Mouse (Mus musculus): Measurements from ENCODE around the gene Nipa1.
A peak's percentile ranks its signal among the peaks of the same experiment; 100 is the strongest.
"Not testable (repeated sequence)": the region's sequence is repeated elsewhere in the genome, so short reads cannot be mapped to it uniquely, and the experiment has no call there.

The Nipa1 gene

DNA sequence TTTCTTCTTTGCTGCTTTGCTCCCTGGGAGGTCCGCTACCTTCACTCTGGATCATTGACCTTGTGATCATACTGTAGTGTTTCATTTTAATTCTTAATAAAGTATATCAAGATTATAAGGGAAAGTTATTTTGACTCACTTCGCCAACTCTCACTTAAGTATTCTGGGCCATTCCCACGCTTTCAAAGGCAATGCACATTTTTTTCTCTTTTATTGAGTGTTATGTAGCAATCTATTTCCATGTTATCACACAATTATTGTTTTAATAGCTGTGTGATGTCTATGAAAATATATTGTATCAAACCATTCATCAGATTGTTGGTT lies at the start of gene Nipa1:
Nipa1 (minus strand) TSS at position 25 of the 324 bp plus-strand sequence.
- no peak for DNase-seq

DNA sequence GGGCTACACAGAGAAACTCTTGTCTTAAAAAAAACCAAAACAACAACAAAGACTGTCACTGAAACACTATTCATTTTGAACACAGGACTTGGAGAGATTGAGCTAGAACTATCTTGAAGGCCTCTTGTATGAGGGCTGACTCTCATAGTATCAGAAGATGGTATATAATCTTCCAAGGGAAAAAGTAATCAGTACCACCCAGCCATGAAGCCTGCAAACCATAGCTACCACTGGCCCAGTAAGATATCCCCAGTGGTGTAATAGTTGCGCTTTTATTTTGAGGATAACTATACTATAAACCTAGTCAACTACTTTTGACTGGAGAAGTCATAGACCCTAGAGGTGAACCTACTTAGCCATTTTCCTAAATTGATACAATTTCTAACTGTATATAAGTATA lies 46.9 kb upstream of the Nipa1 start:
- DNase-seq = no peak

DNA sequence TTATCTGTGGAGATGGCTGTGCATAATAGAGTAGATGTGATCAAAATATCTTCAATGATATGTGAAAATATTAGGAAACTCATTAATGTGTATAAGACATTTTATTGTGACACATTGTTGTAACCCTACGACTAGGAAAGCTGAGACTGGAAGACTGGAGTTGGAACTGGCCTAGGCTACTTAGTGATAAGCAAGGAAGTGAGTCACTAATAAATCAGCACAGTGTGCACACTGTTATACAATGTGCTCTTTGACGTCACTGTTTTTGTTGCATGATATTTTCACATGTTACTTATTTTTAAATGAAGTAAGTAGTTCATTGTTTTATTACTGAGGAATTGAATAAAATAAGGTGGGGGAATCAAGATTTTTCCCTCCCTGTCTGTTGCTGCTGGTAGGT lies 46.4 kb upstream of the Nipa1 start:
- no peak for DNase-seq

DNA sequence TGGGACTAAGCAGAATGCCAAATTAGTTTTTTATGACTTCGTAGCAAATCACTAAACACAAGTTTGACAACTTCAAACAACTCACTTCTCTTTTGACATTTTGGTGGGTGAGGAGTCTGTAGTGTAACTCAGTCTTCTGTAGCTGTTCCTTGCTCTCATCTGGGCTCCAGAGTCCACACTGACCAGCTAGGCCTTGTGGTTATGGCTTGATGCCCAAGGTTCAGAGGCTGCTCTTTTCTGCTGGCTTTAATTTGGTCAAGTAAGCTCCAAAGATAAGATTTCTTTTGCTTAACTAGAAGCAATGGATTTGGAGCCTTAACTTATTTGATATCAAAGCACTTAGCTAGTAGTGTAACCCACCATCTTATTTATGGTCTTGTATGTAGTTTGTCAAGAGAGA lies 45.1 kb upstream of the Nipa1 start:
- no peak for DNase-seq

DNA sequence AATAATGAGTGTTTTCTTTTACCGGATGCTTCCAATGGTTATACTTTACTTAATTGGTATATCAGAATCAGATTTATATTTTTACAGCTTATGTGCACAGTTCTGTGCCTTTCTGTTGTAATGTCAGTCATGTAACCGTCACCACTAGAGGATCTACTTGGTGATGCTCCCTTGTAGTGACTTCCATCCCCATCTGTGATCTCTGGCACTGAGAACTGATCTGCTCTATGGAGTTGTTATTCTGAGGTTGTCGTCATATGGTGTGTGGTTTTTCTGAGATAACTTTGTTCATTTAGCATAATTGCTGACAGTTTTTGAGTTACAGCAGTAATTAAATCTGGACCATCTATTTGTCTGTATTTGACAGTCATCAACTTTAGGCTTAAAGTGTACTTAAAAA lies 35.6 kb upstream of the Nipa1 start:
- DNase-seq = no peak

DNA sequence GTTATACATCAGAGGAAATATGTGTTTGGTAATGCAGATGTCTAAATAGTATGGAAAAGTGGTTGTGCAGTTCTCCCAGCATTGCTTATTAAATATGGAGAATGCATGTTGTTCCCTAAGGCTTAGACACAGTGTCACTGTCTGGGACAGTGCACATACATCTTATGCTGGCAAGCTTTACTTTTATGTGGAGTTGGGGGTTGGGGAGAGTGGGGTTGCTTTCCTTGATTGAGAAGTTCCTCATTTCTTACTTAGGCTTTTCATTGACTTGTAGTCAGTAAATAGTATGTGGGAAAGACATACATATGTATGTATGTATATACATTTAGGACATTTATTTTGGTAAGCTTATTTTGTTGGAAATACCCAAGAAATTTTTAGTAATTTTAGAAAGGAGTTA lies 33.2 kb upstream of the Nipa1 start:
- no peak for DNase-seq

DNA sequence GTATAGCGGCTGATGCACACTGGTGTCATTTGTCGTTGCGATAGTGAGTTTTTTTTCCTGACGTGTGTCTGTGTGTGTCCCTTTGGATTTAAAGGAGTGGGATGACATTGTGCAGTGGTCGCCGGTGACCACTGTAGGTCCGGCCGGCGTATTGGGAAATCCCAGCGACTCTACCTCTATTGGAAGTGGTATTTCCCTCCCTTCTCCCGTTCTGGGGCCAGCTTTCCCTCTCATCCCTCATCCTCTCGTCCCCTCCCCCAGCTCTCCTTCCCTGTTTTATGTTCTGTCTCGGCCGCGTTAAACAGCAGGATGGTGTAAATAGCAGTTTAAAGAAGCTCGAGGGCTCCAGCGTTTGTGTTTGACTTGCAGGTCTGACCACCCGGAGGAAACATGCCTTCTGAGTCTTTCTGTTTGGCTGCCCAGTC lies 30.7 kb upstream of the Nipa1 start:
- peak; percentile 41 for DNase-seq

DNA sequence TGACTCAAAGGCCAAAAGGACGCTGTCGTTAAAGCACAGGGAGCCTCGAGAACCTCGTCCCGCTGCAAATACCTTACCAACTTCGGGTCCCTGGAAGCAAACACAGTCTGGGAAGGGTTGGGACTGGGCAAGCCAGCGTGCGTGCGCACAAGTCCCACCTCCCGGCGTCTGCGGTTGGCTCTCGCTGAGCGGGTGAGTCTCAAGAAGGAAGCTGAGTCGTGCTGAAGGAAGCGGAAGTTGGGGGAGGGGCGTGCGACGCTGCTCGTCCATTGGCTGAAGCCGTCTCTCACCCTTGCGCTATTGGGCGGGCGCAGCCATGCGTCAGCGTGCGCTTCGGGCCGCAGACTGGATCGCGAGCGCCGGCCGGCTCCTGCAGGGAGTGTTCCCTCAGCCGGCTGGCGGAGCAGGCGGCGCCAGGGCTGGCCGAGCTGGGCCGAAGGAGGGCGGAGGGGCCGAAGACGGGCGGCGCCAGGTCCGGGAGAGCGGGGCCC lies 30.1 kb upstream of the Nipa1 start, which contains the start of gene Herc2:
Herc2 (plus strand) TSS at position 366 of the 491 bp plus-strand sequence.
- DNase-seq = peak; percentile 98

DNA sequence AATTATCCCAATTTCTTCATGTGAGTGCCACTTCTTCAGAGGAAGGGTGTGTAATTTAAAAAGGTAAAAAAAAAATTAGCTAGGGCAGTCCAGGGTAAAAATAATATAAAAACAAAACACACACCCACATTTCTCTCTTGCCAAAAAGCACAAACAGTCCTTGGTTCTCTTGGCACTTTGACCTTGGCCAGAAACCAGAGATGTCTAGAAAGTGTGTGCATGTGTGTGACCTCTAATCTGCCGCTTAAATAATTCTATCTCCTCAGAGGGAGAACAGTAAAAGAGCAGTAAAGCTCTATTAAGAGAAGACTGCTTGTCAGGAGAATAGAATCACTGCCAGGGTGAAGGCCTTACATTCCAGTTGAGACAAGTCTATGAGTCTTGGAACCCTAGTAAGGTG lies 27.4 kb upstream of the Nipa1 start:
- DNase-seq = no peak

DNA sequence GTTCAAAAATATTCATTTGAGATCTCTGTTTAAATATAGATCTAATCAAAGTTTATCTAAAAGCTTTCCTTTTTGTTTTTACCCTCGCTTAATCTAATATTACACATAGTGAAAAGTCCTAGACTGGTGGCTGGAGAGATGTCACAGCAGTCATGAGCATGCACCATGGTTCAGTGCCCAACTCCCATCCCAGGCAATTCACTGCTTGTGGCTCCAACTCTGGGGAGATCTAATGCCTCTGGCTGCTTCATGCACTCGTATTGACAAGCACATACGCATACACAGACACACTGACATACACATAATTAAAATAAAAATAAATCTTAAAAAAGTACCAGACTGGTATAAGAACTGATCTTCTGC lies 24.5 kb upstream of the Nipa1 start:
- no peak for DNase-seq

DNA sequence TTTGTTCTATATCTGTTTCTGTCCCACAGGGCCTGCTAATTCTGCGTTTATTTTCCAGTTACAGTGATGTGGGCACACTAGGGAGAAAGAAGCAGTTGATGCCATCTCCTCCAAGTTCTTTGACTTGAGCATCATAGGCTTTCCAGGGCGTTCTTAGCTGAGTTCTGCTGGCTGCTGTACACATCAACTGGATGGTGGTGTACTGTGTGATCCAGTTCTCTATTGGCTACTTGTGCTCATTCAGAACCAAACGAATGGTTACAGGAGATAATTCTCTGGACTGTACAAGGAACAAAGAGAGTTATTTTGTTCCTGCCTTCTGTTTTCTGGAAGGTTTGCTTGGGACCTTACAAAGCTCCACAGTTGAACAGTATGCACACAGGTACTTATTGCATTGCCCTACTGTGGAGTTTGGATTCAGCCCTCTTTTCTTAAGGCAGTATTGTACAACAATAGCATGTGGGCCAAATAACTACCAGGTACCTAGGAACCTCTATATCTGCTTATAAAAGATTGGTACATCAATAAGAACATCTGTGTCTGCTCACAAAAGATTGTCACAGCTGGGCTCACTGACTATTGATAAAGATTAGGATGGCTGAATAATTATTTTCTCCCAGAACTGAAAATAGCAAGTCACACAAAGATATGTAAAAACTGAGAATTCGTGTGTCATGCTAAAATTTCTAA lies 24.0 kb upstream of the Nipa1 start:
- DNase-seq = no peak

DNA sequence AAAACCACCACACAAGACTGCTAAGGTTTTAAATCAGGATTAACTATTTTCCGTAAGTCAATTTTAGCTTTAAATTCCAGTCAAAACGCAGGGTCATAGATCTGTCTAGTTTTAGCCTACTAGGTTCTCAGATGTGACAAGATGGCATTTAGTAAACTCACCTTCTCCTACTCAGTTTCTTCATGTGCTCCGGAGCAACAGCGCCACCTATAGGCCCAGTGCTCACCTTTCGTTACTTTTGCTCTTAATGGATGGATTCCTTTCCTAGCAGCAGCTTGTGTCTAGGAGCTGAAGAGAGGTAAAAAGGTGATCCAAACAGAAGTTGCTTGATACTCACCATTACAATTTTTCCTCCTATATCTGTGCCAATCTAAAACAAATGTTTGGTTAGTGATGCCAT lies 22.6 kb upstream of the Nipa1 start:
- peak; percentile 70 for DNase-seq

DNA sequence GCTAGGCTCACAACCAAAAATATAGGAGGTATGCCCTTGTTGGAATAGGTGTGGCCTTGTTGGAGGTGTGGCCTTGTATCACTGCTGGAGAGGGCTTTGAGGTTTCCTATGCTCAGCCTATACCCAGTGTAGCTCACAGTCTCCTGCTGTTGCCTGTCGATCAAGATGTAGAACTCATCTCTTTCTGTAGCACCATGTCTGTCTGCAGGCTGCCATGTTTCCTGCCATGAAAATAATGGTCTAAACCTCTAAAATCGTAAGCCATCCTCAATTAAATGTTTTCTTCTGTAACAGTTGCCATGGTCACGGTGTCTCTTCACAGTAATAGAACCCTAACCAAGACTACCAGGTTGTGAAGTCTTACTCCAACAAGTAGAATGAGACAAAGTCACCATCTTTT lies 3.8 kb upstream of the Nipa1 start:
- DNase-seq = no peak

DNA sequence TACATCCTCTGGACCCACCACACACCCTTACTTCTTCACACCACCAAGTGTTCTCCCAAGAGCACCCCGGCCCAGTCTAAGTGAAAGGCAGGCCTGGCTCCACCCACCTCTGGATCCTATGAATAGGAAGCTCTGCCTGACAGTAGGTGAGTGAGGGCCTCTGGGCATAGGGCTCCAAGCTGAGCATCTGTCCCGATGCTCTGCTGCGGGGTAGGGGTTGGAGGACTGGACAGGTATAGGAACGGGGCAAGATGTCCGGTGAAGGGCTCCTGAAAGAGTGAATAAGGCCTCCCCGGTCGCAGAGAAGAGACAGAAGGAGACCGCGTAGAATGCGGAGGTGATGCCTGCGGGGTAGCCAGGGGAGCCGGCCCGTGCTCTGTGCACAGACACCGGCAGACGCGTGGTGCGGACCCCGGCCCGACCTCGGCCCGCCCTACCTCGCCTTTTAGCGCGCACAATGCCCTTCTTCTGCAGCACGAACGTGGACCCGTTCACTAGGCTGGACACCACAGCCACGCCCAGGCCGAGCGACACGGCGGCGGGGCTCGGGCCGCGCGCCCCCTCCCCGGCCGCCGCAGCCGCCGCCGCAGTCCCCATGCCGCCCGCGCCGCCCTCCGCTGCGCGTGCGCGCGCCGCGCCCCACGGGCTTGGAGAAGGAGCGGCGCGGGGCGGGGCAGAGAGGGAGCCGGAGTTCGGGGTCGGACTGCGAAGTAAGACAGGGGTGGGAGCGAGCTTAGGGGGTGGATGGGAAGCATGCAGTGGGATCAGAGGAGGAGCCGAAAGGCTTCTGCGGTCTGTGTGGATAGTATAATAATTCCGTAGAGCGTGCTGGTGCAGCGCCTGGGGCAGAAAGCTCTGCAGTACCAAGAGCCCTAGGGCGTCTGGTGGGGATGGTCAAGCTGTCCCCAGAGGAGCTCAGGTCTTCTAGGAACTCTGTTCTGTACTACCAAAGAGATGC lies 503 bp downstream of the Nipa1 start:
- DNase-seq = peak; percentile 59

DNA sequence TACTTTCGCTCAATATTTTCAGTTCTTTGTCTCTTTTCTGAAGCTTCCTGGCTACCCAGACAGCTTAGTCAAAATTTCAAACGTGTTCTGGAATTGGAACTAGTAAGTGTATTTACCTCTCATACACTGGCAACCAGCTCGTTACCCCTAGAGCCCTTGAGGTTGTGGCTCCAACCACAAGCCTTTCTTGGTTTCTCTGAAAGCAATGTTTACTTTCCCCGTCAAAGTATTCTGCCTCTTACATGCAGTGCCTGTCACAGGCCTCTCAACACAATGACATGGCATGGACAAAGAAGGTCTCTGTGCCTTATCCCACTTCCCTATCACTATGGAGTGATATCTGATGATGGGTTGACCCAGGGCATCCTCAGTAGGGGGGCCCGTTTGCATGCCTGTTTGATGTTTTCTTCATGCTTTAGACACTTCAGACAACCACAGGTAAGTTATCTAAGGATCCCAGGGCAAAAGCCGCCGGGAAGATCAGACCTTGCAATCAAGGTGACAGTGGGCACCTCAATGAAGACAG lies 1.2 kb downstream of the Nipa1 start:
- no peak for DNase-seq

DNA sequence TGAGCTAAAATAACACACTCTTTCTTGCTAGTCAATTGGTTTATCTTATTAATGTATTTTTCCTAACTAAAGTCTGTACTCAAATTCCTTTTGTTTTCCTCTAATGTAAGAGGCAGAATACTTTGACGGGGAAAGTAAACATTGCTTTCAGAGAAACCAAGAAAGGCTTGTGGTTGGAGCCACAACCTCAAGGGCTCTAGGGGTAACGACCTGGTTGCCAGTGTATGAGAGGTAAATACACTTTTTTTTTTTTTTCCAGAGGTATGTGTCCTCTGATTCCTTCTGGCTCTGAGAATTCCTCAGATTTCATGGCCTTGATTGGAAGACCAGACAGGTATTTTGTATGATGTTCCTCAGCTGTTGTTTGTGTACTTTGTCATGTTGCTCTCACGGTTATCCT lies 2.0 kb downstream of the Nipa1 start:
- DNase-seq = no peak

DNA sequence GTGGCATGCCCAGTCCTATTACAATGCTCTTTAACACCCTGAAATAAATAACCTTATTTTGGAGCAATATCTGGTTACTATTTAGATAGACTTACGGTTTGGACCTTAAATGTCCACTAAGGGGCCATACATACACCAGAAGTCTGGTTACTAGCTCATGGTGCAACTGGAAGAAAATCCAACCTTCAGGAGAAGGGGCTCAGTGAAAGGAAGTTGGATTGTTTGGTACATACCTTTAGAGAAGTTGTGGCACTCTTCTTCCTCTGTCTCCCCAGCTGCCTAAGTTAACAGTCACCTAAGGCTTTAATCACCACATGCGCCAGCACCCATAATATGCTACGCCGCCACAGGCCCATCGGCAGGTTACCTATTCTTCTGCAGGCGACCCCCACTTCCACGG lies 3.9 kb downstream of the Nipa1 start:
- no peak for DNase-seq

DNA sequence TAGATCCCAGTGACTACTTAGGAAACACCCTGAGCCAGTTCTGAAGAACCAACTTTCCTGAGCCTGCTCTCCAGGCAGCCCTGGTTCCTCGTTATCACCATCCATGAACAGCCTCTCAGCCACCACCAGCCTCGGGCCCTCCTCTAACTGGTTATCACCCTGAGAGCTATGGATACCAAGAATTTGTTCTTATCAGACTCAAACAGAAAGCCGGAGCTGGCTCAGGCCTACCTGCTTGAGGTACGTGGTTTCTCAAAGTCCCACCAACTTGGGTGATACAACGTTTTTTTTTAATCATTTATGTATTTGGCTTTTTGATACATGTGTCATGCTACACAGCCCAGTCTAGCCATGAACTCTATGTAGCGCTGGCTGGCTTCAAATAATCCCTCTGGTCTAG lies 4.6 kb downstream of the Nipa1 start:
- DNase-seq = no peak

DNA sequence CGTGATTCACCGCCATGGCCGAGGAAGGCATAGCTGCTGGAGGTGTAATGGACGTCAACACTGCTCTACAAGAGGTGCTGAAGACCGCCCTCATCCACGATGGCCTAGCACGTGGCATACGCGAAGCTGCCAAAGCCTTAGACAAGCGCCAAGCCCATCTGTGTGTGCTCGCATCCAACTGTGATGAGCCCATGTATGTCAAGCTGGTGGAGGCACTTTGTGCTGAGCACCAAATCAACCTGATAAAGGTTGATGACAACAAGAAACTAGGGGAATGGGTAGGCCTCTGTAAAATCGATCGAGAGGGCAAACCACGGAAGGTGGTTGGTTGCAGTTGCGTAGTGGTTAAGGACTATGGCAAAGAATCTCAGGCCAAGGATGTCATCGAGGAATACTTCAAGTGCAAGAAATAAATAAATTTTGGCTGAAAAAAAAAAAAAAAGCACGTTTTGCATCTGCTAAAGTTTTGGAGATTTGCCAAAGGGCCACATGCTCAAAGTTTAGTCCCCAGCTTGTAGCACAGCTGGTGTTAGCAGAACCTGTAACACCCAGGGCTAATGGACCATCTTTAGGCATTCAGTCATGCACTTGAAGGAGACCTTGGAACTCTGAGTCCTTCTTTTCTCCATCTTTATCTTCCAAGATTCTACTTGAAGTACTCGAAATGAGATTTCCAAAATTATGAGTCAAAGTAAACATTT lies 5.6 kb downstream of the Nipa1 start:
- DNase-seq = not testable (repeated sequence)

DNA sequence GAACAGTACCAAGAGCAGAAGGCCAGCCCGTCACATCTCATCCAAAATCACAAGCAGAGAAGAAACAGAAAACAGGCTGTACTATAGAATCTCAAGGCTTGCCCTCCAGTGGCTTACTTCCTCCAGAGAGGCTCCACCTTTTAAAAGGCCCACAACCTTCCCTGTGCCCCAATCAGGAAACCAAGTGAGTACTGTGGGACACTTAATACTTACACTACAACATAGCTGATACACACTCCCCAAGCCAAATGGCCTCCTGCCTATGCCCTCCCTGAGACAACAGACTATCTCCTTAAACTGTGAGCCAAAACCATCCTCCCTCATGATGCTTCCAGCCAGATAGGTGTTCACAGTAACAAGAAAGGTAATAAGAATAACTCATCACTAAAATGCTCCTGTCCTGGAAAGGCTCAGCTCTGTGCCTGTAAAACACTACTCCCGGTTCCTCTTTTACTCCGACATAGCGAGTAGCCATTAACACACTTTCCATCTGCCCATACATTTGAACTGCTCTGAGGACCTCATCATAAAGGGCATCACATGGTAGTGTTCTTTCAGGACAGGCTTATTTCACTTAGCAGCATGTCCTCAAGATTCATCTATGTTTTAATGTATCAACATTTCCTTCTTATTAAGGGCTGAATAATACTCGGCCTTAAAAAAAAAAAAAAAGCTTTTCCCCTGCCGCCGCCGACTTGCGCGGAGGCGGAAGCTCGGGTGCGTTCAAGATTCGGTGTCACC lies 6.3 kb downstream of the Nipa1 start:
- DNase-seq = no peak

DNA sequence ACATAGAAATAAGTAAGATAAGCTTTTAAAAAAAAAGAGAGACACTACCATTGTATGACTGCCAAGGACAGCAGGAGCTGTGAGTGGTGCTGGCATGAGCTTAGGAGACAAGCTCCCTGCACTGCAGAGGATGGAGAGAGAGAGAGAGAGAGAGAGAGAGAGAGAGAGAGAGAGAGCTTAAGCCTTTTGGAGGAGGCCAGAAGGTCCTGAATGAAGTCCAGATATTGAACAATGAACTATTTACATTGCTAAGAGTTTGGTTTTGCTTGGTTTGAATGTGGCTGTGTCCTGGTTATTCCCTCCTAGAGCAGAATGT lies 8.8 kb downstream of the Nipa1 start:
- DNase-seq = no peak

DNA sequence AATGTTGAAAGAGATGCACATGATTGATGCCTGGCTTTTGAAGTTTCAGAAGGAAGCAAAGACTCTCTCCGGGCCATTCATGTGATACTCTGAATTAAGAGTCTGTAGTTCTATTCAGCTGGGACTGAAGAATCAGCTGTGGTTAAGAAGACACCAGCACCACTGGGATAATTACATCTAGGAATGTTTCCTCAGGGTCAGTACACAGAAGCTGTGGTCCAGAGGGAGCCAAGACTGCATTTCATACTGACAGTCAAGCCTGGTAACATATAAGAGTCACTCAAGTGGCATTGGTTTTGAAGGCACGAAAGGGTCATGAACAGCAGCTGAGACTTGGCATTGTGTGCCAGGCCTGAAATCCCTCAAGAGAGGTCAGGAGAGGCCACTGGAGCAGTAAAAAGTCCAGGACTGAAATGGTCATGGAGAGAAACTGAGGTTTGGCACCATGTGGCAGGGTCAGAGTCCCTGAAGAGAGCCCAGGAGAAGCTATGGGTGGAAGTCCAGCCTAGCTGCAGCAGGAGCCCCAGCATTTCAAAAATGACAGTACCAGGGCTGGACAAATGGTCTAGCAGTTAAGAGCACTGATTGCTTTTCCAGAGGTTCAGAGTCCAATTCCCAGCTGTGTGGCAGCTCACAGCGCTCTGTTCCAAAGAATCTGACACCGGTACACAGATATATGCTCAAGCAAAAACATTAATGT lies 9.3 kb downstream of the Nipa1 start:
- DNase-seq = no peak
